Mouse (Mus musculus) layer of hippocampus, adult 2 months (tissue): ENCODE data around the gene Dppa4. TPM values are rescaled to one million over a fixed set of nuclear protein-coding genes. Genes with fewer than 3 reads are reported as not detected.

Experiments used
- DNase-seq, 2 experiments: peaks; one replicate each; pipeline ENCODE4 v3.0.0; 2022; ENCODE audit warnings: low spot score in 2 of 2
- H3K27ac ChIP-seq: fragments of 200-600 bp; 2 replicates; pipeline ENCODE4 v1.8.1; 2022
- H3K4me3 ChIP-seq: fragments of 200-600 bp; 2 replicates; pipeline ENCODE4 v1.8.1; 2022; ENCODE audit warnings: mild to moderate bottlenecking
- CTCF ChIP-seq: fragments of 200-600 bp; conservative IDR thresholded peaks from 2 replicates; pipeline ENCODE4 v1.8.1; 2022; ENCODE audit warnings: antibody characterized with exemption, mild to moderate bottlenecking, moderate library complexity
- long read RNA-seq, 2 experiments: library from polyadenylated mRNA; stranded (forward); transcript quantifications; one replicate each; pipeline ENCODE4 v2.0.0; 2021; ENCODE audit warnings: borderline mapping rate in 2 of 2
- total RNA-seq, 2 experiments: library from RNA; stranded (reverse); gene quantifications; 2 replicates each; pipeline ENCODE4 v1.2.3; 2021

The Dppa4 gene
- not detected for total RNA-seq
- long read RNA-seq, experiment 1 = 0 reads
- long read RNA-seq, experiment 2 = 0 reads

GRCm38 (mm10) chr16:48283517-48283916 is at the start of gene Dppa4:
Dppa4 (plus strand) TSS chr16:48283733.
- DNase-seq = no peak

DNA sequence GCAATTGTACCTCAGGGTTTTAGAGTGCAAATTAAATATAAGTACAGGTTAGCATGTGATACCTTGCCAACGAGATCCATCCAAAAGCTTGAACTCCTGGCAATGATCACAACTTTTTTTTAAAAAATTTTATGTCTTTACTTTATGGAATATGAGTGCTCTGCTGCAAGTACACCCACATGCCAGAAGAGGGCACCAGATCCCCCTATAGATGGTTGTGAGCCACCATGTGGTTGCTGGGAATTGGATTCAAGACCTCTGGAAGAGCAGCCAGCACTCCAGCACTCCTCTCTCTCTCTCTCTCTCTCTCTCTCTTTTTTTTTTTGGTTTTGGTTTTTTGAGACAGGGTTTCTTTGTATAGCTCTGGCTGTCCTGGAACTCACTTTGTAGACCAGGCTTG is 48.5 kb upstream of the Dppa4 start:
- peak; percentile 43 for TF ChIP-seq CTCF

More at GRCm38 (mm10) chr16:48283517-48283916, at the start of gene Dppa4:
- Histone ChIP-seq H3K27ac (no peak within 1 kb of the TSS), H3K4me3 (no peak within 1 kb of the TSS)
- no peak for TF ChIP-seq CTCF

DNA sequence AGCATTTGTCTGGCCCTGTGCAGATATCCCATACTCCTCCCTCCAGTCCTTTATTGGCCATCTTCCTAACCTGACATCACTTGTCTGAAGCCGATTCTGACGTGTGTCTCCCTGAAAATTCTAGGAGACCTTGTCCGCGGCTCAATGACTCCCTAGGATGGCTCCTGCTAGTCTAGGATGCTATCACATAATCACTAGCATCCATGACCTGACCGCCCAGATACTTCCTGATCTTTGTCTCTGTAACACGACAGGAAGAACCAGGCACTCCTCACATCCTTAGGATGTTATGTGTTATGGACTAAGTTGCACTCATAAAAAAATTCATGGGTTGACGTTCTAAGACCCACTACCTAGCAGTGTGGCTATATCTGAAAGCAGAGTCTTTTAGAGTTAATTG is 45.9 kb upstream of the Dppa4 start:
- DNase-seq = no peak
- no peak for TF ChIP-seq CTCF
- H3K4me3 ChIP-seq = no peak overlapping the region

More for the DNA sequence above, 48.5 kb upstream of the Dppa4 start:
- no peak for DNase-seq
- no peak overlapping the region for H3K4me3 ChIP-seq
- no peak overlapping the region for H3K27ac ChIP-seq

DNA sequence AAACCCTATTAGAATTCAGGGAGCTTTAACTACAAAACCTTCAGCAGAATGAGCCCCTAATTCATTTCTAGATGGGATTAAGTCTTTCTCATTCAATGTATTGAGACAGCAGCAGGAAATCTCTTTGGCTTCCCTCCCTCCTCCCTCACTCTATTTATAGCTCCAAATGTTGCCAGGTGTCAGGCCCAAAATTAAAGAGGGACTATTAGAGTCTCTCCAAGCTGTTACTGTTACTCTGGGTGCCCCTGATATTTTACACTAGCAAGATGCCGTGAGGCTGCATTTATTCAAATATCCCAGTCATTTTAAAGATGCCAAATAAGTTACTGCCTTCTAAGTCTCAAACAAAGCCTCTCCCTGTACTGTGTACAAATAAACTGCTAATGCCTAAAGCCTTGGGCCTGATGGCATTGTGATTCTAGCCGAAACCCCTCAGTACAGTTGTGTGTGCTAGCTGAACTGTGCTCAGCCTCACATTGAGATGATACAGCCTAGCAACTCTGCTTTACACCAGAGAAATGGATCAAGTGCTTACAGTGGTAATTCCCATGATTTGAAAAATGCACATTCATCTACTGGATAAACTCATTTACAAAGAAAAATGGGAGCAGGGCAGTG is 36.4 kb upstream of the Dppa4 start:
- DNase-seq = no peak
- H3K4me3 ChIP-seq = no peak overlapping the region
- no peak overlapping the region for H3K27ac ChIP-seq
- TF ChIP-seq CTCF = no peak

More for the DNA sequence above, 45.9 kb upstream of the Dppa4 start:
- H3K27ac ChIP-seq = no peak overlapping the region

DNA sequence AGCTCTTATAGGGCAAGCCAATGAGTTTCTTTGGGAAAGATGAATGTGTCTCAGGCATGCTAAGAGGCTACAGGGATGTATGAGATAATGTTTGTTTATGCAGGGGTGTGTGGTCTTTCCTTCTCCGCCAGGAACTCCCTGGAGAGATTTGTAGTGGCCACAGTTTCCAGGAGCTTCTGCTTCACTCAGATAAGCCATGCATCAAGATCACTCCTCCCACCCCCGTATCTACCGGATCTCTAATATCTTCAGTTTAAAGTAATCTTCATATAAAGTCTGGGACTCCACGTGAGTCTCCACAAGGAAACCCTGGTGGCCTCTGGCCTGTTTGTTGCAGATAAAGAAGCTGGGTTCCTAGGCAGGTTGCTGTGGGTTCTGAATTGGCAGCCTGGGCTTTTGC is 30.7 kb upstream of the Dppa4 start:
- Histone ChIP-seq H3K27ac (no peak overlapping the region), H3K4me3 (no peak overlapping the region)
- DNase-seq = no peak
- TF ChIP-seq CTCF = no peak

DNA sequence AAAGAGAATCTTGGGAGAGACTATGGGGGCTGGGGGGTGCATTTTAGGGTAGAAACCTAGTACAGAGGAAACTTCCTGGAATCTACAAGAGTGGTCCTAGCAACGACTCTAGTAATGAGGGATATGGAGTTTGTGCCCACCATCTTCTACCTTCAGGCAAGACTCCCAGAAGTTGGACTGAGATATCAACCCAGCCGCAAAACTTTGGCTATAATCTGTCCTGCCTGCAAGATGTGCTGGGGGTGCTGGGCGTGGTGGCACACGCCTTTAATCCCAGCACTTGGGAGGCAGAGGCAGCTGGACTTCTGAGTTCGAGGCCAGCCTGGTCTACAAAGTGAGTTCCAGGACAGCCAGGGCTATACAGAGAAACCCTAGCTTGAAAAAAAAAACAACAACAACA is 28.9 kb upstream of the Dppa4 start:
- Histone ChIP-seq H3K27ac (no peak overlapping the region), H3K4me3 (no peak overlapping the region)
- no peak for TF ChIP-seq CTCF
- DNase-seq = no peak

GRCm38 (mm10) chr16:48259519-48259918 is 24.0 kb upstream of the Dppa4 start:
- Histone ChIP-seq H3K27ac (no peak overlapping the region), H3K4me3 (no peak overlapping the region)
- DNase-seq = no peak
- no peak for TF ChIP-seq CTCF

DNA sequence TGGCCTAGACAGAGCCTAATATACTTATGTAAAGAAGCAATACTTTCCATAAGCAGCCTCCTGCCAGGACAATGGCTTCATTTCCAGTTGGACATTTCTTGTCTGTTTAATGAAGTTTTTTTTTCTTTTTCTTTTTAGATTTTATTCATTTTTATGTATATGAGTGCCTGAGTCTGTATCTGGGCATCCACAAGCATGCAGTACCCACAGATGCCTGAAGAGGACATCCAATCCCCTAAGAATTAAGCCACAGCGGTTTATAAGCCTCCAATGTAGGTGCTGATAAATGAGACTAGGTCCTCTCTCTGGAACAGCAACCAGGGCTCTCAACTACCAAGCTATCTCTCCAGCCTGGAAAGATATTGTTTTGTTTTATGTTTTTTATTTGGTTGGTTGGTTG is 20.6 kb upstream of the Dppa4 start:
- H3K27ac ChIP-seq = no peak overlapping the region
- no peak for DNase-seq
- TF ChIP-seq CTCF = peak; percentile 31
- no peak overlapping the region for H3K4me3 ChIP-seq

DNA sequence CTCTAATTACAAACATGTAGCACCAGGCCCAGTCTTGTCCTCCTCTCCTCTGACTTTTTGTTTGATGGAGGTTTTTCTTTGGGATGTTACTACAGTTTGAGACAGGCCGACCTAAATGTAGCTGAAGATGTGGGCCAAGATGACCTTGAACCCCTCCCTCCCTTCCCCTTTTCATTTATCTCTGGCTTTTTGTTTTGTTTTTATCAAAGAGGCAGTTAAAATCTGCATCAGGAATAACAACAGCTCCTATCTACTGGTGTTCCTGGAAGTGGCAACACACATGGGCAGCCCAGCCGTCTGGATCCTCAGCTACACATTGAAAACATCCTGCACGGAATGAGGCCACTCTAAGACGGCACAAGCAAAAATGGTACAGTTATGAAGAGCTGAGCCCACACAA is 17.7 kb upstream of the Dppa4 start:
- no peak for TF ChIP-seq CTCF
- DNase-seq = no peak
- no peak overlapping the region for H3K27ac ChIP-seq
- H3K4me3 ChIP-seq = no peak overlapping the region

GRCm38 (mm10) chr16:48276940-48277339 is 6.6 kb upstream of the Dppa4 start:
- DNase-seq = no peak
- Histone ChIP-seq H3K27ac (no peak overlapping the region), H3K4me3 (no peak overlapping the region)
- TF ChIP-seq CTCF = no peak

- H3K27ac ChIP-seq = no peak overlapping the region
- no peak for TF ChIP-seq CTCF
- no peak for DNase-seq
- no peak overlapping the region for H3K4me3 ChIP-seq
Measured at GRCm38 (mm10) chr16:48280883-48281282, 2.6 kb upstream of the Dppa4 start.

DNA sequence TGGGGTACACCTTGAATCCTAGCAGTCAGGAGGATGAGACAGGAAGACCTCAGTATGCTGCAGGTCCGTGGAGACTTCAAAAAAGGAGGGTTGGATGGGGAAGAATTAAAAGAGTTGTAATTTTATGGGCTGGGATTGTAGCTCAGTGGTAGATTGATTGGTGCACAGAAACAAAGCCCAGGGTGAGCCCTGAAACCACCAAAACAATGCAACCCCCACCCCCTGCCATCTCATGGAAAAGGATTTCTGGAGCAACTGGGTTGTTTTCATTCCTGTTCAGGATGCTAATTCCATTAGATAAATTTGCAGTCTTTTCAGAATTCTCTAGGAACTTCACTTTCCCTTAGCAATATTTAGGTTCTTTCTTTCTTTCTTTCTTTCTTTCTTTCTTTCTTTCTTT is 732 bp upstream of the Dppa4 start:
- Histone ChIP-seq H3K4me3 (no peak overlapping the region), H3K27ac (no peak overlapping the region)
- TF ChIP-seq CTCF = no peak
- DNase-seq = no peak

GRCm38 (mm10) chr16:48285517-48285916 is 2.0 kb downstream of the Dppa4 start:
- Histone ChIP-seq H3K4me3 (no peak overlapping the region), H3K27ac (no peak overlapping the region)
- no peak for DNase-seq
- no peak for TF ChIP-seq CTCF

DNA sequence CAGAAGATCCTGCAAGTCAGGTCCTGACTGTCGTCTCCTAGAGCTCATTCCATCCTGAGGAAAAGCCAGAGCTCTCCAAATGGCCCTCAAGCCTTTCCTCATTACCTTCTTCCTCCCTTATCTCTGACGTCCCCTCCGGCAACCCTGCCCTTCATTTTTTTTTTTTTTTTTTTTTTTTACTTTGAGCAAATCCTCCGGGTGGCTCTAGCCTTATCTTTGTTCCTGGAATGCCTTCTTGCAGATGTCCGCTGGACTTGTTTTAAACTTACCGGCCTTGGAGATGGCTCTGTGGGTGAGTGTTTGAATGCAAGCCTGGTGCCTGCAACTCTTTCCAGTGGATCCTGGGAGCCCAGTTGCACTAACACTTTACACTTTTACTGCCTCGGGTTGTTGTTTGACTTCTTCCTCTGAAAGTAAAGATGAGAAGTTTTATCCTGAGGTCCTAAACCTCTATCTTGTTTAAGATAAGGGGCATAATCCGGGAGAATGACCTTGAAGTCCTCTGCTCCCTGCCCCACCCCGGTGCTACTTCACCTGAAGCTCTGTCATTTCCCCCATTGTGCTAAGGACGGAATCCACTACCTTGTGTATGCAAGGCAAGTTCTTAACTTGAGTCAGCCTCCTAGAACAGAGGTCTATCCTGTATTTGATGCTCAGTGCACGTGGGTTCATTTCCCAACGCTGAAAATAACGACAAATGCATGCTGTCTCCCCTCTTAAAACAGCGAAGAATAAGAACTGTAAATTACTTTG is 14.0 kb downstream of the Dppa4 start:
- DNase-seq = no peak
- H3K27ac ChIP-seq = no peak overlapping the region
- no peak for TF ChIP-seq CTCF
- no peak overlapping the region for H3K4me3 ChIP-seq
